Mouse (Mus musculus): ENCODE measurements around the gene Lrrc8e. TPM values are rescaled to one million over a fixed set of nuclear protein-coding genes. Genes with fewer than 3 reads are reported as not detected.

Gene Lrrc8e
- polyA plus RNA-seq, 1 experiment from 2014 or later: 0.07 TPM

DNA sequence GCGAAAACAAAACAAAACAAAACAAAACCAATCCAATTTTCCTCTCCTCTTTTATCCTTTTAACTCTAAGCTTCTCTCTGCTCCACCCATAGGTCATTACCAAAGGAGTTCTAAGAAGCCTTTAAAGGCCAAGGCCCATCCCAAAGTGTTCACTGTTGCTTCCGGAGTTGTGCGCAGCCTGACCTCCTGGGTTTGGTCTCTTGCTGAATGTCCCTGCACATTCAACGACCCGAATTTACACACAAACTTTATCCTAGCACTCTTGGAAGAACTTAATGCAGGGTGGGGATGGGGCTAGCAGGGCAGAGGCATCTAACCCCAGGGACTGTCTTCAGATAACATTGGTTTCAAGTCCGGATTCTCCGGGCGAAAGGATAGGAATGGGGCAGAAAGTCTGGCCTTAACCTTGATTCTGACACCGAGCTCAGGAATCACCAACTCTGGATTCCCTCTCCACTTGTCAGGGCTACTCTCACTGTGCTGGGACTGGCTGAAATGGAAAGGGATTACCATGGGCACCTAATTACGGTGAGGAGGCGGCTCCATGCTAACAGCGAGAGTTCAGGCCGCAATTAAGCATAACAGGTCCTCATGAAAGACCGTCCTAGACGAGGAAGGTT lies 11.3 kb downstream of the Lrrc8e start:
- H3K4me2 ChIP-seq (ENCODE audit: low read depth, low read length): peak overlapping the region; percentile 65
- ATAC-seq (ENCODE audit: low read depth): no peak; the same call in 1 of the 2 replicates
- H3K27me3 ChIP-seq (ENCODE audit: control insufficient read depth, insufficient read depth, low read length): no peaks in the 10 kb centered on the region
- peak overlapping the region; percentile 91 for H3K27ac ChIP-seq (ENCODE audit: low read depth, low read length)
- H3K4me1 ChIP-seq (ENCODE audit: control insufficient read depth, insufficient read depth, low read length): peaks cover 24% of the 10 kb centered on the region
- no peaks in the 10 kb centered on the region for H3K9me3 ChIP-seq (ENCODE audit: control insufficient read depth, low read length)
- 20% methylated on average over 15 of the region's 15 CpGs for WGBS
- H3K9ac ChIP-seq (replicated peaks; ENCODE audit: low read depth, low read length): peak overlapping the region; percentile 54
- peaks cover 3% of the 10 kb centered on the region; the same call in 1 of the 2 replicates for H3K36me3 ChIP-seq (ENCODE audit: control insufficient read depth, insufficient read depth, low read length)
- H3K4me3 ChIP-seq (ENCODE audit: low read depth, low read length): peak overlapping the region; percentile 52

DNA sequence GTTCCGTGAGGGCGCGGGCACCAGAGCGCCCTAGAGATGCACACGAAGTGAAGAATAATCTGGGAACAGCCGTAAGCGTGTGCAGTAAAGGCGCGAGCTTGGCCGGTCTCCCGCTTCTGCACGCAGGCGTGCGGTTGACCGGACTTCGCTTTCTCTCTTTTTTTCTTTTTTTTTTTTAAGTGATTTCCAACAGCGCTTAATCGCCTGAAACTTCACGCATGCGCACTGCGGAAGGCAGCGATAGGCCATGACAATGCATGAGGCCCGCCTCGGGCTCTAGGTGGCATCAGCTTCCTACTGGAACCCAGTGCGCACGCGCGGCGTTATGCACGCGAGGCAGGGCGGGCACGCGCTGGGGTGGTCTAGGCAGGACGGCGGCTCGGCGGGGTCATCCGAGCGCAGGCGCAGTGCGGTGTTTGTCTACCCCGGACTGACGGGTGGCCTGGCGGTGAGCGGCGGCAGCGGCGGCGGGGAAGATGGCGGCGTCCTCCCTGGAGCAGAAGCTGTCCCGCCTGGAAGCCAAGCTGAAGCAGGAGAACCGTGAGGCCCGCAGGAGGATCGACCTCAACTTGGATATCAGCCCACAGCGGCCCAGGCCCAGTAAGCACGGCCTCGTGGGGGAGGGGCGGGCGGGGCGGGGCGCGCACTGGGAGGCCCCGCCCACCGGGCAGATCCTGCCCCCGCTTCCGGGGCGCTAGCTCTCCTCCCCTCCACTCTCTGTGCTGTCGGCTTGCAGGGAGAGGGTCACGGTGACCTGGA lies 12.0 kb downstream of the Lrrc8e start, which contains the start of the genes Map2k7 and Gm49320:
TSS of gene Map2k7 (plus strand) at position 307 of the 759 bp plus-strand sequence.
TSS of gene Gm49320 (plus strand) at position 432 of the 759 bp plus-strand sequence.
- H3K27ac ChIP-seq (ENCODE audit: low read depth, low read length): peak within 1 kb of the TSS; percentile 91

DNA sequence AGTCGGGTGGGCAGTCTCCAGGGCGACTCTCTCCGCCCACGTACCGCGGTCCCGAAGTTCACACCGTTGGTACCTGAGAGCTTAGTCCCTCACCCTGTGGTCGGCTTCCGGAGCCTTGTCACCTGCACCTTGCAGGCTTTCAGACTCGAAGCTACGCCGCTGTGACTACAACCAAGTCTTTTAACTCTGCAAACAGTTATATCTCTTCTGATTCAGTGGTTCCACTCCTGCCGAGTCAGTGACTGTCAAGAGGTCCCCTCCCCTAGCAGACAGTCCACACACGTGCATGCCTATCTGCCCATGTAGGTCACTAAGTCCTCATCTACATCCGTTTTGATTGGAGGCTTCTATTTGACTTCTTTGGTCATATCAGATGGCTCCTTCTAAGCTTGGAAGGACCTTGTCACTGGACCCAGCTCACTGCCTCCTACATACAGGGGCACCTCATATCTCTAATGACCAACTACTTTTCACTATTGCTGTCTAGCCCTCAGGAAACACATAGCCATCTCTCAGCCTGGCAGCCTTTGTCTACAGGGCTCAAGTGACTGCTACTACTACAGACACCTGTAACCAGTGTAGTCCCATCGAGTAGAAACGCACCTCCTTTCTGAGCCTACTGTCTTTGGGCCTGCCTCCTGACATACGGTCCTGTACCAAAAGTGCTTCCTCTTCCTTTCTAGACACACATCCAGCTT lies 12.7 kb downstream of the Lrrc8e start:
- Histone ChIP-seq H3K9ac (replicated peaks; ENCODE audit: low read depth, low read length) (peak overlapping the region; percentile 75), H3K36me3 (ENCODE audit: control insufficient read depth, insufficient read depth, low read length) (peaks cover 13% of the 10 kb centered on the region), H3K27me3 (ENCODE audit: control insufficient read depth, insufficient read depth, low read length) (no peaks in the 10 kb centered on the region), H3K4me2 (ENCODE audit: low read depth, low read length) (peak overlapping the region; percentile 91), H3K4me3 (ENCODE audit: low read depth, low read length) (peak overlapping the region; percentile 52), H3K4me1 (ENCODE audit: control insufficient read depth, insufficient read depth, low read length) (peaks cover 24% of the 10 kb centered on the region), H3K9me3 (ENCODE audit: control insufficient read depth, low read length) (no peaks in the 10 kb centered on the region), H3K27ac (ENCODE audit: low read depth, low read length) (peak overlapping the region; percentile 85)
- 14% methylated on average over 19 of the region's 19 CpGs for WGBS
- ATAC-seq (ENCODE audit: low read depth): peak; percentile 32; the same call in 1 of the 2 replicates

More for the DNA sequence above, 12.0 kb downstream of the Lrrc8e start, which contains the start of the genes Map2k7 and Gm49320:
- Histone ChIP-seq H3K27me3 (ENCODE audit: control insufficient read depth, insufficient read depth, low read length) (no peaks in the 10 kb centered on the region), H3K36me3 (ENCODE audit: control insufficient read depth, insufficient read depth, low read length) (peaks cover 7% of the 10 kb centered on the region; the same call in 1 of the 2 replicates), H3K4me3 (ENCODE audit: low read depth, low read length) (peak within 1 kb of the TSS; percentile 52), H3K9me3 (ENCODE audit: control insufficient read depth, low read length) (no peaks in the 10 kb centered on the region), H3K4me2 (ENCODE audit: low read depth, low read length) (peak within 1 kb of the TSS; percentile 91), H3K4me1 (ENCODE audit: control insufficient read depth, insufficient read depth, low read length) (peaks cover 24% of the 10 kb centered on the region), H3K9ac (replicated peaks; ENCODE audit: low read depth, low read length) (peak within 1 kb of the TSS; percentile 75)
- peak; percentile 93 for ATAC-seq (ENCODE audit: low read depth)
- WGBS: under 1% methylated on average over 62 of the region's 71 CpGs

DNA sequence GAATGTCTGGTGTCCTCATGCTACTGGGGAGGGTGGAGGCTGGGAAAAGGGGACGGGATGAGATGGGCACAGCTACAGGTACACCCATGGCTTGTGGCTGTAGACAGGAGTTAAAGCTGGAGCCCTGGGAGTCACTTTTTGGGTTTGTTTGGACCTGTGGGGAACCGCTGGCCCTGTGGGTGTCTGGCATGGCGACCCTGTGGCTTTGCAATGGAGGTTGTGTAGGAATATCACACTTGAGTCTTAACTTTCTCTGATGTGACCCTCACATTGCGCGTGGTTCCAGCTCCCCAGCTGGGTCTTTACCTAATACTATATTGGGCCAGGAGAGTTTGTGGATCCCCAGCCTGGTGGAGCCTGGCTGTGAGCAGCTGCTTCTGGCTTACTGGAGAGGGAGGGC lies 18.4 kb downstream of the Lrrc8e start:
- Histone ChIP-seq H3K4me3 (ENCODE audit: low read depth, low read length) (no peak overlapping the region), H3K9me3 (ENCODE audit: control insufficient read depth, low read length) (no peaks in the 10 kb centered on the region), H3K4me1 (ENCODE audit: control insufficient read depth, insufficient read depth, low read length) (peaks cover 13% of the 10 kb centered on the region), H3K27ac (ENCODE audit: low read depth, low read length) (no peak overlapping the region), H3K4me2 (ENCODE audit: low read depth, low read length) (no peak overlapping the region), H3K9ac (replicated peaks; ENCODE audit: low read depth, low read length) (no peak overlapping the region), H3K27me3 (ENCODE audit: control insufficient read depth, insufficient read depth, low read length) (no peaks in the 10 kb centered on the region), H3K36me3 (ENCODE audit: control insufficient read depth, insufficient read depth, low read length) (peaks cover 49% of the 10 kb centered on the region)
- WGBS: 95% methylated on average over 5 of the region's 5 CpGs
- ATAC-seq (ENCODE audit: low read depth): no peak

DNA sequence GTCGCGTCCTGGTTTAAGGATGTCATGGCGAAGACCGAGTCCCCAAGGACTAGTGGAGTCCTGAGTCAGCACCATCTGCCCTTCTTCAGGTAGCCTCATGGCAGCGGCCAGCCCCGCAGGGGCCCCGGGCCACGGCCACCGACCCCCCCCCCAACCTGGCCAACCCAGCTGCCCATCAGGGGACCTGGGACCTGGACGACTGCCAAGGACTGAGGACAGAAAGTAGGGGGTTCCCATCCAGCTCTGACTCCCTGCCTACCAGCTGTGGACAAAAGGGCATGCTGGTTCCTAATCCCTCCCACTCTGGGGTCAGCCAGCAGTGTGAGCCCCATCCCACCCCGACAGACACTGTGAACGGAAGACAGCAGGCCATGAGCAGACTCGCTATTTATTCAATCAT lies 19.1 kb downstream of the Lrrc8e start:
- no peaks in the 10 kb centered on the region for H3K27me3 ChIP-seq (ENCODE audit: control insufficient read depth, insufficient read depth, low read length)
- H3K4me1 ChIP-seq (ENCODE audit: control insufficient read depth, insufficient read depth, low read length): peaks cover 6% of the 10 kb centered on the region; the same call in 1 of the 2 replicates
- H3K4me2 ChIP-seq (ENCODE audit: low read depth, low read length): no peak overlapping the region
- 88% methylated on average over 13 of the region's 13 CpGs for WGBS
- H3K4me3 ChIP-seq (ENCODE audit: low read depth, low read length): no peak overlapping the region
- H3K36me3 ChIP-seq (ENCODE audit: control insufficient read depth, insufficient read depth, low read length): peaks cover 49% of the 10 kb centered on the region
- ATAC-seq (ENCODE audit: low read depth): no peak
- H3K9ac ChIP-seq (replicated peaks; ENCODE audit: low read depth, low read length): no peak overlapping the region
- H3K9me3 ChIP-seq (ENCODE audit: control insufficient read depth, low read length): no peaks in the 10 kb centered on the region
- no peak overlapping the region for H3K27ac ChIP-seq (ENCODE audit: low read depth, low read length)

DNA sequence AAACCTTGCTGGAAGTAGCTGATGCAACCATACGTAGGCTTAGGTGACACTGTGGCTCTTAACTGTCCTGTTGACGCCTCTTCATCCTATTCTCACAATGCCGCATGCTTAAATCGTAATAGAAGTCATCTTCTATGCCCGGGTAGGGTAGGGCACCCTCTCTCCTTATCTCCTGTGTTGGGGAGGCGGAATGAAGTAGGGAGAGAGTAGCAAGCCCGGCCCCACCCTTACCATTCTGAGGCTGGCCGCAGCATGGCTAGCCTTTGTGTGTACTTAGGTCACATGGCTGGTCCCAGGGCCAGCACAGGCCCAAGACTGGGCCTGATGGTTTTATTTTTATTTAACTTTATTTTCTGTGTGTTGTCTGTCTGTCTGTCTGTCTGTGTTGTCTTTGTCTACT lies 20.6 kb downstream of the Lrrc8e start:
- no peaks in the 10 kb centered on the region for H3K4me1 ChIP-seq (ENCODE audit: control insufficient read depth, insufficient read depth, low read length)
- 96% methylated on average over 8 of the region's 8 CpGs for WGBS
- no peak overlapping the region for H3K9ac ChIP-seq (replicated peaks; ENCODE audit: low read depth, low read length)
- ATAC-seq (ENCODE audit: low read depth): no peak
- H3K27me3 ChIP-seq (ENCODE audit: control insufficient read depth, insufficient read depth, low read length): no peaks in the 10 kb centered on the region
- H3K36me3 ChIP-seq (ENCODE audit: control insufficient read depth, insufficient read depth, low read length): peaks cover 49% of the 10 kb centered on the region
- no peak overlapping the region for H3K4me2 ChIP-seq (ENCODE audit: low read depth, low read length)
- H3K4me3 ChIP-seq (ENCODE audit: low read depth, low read length): no peak overlapping the region
- no peak overlapping the region for H3K27ac ChIP-seq (ENCODE audit: low read depth, low read length)
- no peaks in the 10 kb centered on the region for H3K9me3 ChIP-seq (ENCODE audit: control insufficient read depth, low read length)

DNA sequence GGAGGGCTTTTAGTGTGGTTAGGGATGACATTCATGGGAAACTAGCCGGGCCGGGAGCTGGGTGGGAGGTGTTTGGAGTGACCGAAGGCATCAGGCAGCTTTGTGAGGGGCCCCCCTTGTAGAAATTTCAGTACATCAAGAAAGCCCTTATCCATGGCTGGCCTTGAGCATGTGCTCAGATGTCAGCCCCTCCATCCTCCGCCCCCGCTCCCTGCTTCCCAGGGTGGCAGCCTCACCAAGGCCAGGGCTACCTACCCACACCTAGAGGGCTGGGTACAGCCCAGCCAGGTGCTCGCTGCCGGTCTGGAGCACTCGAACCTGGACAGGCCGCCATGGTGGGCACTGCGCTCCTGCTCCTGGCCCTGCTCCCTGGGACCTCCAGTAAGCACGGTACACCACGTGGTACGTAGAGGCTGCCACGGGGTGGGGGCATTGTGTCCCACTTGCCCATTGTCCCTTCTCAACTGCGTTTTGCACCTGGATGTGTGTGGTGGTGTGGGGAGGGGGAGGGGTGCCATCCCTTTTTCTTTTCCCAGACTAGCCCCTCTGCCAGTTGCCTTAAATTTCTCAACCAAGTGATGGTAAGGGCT lies 21.4 kb downstream of the Lrrc8e start, which contains the start of gene Tgfbr3l:
TSS of gene Tgfbr3l (plus strand) at position 264 of the 590 bp plus-strand sequence.
- Histone ChIP-seq H3K4me3 (ENCODE audit: low read depth, low read length) (no peak within 1 kb of the TSS), H3K27ac (ENCODE audit: low read depth, low read length) (no peak within 1 kb of the TSS), H3K27me3 (ENCODE audit: control insufficient read depth, insufficient read depth, low read length) (no peaks in the 10 kb centered on the region)

DNA sequence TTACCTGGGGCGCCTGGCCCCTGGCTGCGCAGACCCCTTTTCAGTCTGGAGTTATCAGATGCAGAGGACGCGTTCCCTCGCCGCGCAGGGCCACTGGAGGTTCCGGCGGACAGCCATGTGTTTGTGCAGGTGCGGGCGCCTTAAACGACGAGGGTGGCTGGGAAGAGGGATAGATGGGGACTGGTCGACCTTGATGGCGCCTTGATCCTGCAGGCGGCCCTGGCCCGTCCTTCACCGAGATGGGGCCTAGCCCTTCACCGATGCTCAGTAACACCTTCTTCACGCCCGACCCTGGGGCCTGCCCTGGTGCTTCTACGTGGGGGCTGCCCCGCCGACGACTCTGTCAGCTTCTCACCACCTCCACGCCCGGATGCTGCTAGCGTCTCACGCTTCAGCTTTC lies 22.6 kb downstream of the Lrrc8e start:
- Histone ChIP-seq H3K4me2 (ENCODE audit: low read depth, low read length) (no peak overlapping the region), H3K9me3 (ENCODE audit: control insufficient read depth, low read length) (no peaks in the 10 kb centered on the region), H3K27me3 (ENCODE audit: control insufficient read depth, insufficient read depth, low read length) (no peaks in the 10 kb centered on the region), H3K4me1 (ENCODE audit: control insufficient read depth, insufficient read depth, low read length) (peaks cover 4% of the 10 kb centered on the region), H3K4me3 (ENCODE audit: low read depth, low read length) (no peak overlapping the region), H3K36me3 (ENCODE audit: control insufficient read depth, insufficient read depth, low read length) (peaks cover 38% of the 10 kb centered on the region), H3K27ac (ENCODE audit: low read depth, low read length) (no peak overlapping the region), H3K9ac (replicated peaks; ENCODE audit: low read depth, low read length) (no peak overlapping the region)
- 12% methylated on average over 29 of the region's 29 CpGs for WGBS
- ATAC-seq (ENCODE audit: low read depth): no peak

More for the DNA sequence above, 21.4 kb downstream of the Lrrc8e start, which contains the start of gene Tgfbr3l:
- H3K4me2 ChIP-seq (ENCODE audit: low read depth, low read length): no peak within 1 kb of the TSS
- H3K4me1 ChIP-seq (ENCODE audit: control insufficient read depth, insufficient read depth, low read length): no peaks in the 10 kb centered on the region
- no peaks in the 10 kb centered on the region for H3K9me3 ChIP-seq (ENCODE audit: control insufficient read depth, low read length)
- no peak for ATAC-seq (ENCODE audit: low read depth)
- 76% methylated on average over 15 of the region's 15 CpGs for WGBS
- H3K36me3 ChIP-seq (ENCODE audit: control insufficient read depth, insufficient read depth, low read length): peaks cover 45% of the 10 kb centered on the region
- no peak within 1 kb of the TSS for H3K9ac ChIP-seq (replicated peaks; ENCODE audit: low read depth, low read length)

All from neural tube, embryonic 14.5 days (tissue).